Mouse (Mus musculus) hindbrain, embryonic 11.5 days (tissue): ENCODE results near the gene Rwdd4a. TPM values are rescaled to one million over a fixed set of nuclear protein-coding genes. Genes with fewer than 3 reads are reported as not detected.

Experiments
- ATAC-seq: fragments of 200-750 bp; cut with Nextera tagmentation; 2 replicates; pipeline ENCODE4 v1.8.0; 2017; ENCODE audit warnings: mild to moderate bottlenecking, moderate TSS enrichment, moderate library complexity; ENCODE audit not compliant: low FRiP score
- DNase-seq: peaks from one replicate; pipeline ENCODE4 v3.0.0-alpha.2; 2015; ENCODE audit warnings: low spot score
- H3K27ac ChIP-seq: fragments of 300-500 bp; sonication (generic); 2 replicates; pipeline ENCODE4 v1.5.1; 2014; ENCODE audit warnings: mild to moderate bottlenecking, low read depth, low read length
- H3K27me3 ChIP-seq: fragments of 300-500 bp; sonication (generic); 2 replicates; pipeline ENCODE4 v1.6.1; 2014; ENCODE audit warnings: mild to moderate bottlenecking, low read length, moderate library complexity, mixed read lengths; ENCODE audit not compliant: control insufficient read depth, insufficient read depth
- H3K36me3 ChIP-seq: fragments of 300-500 bp; sonication (generic); 2 replicates; pipeline ENCODE4 v1.6.1; 2014; ENCODE audit warnings: mild to moderate bottlenecking, low read length, moderate library complexity, mixed read lengths; ENCODE audit not compliant: control insufficient read depth, insufficient read depth
- H3K4me1 ChIP-seq: fragments of 300-500 bp; sonication (generic); replicated peaks from 2 replicates; pipeline ENCODE4 v1.6.1; 2014; ENCODE audit warnings: low read length, mixed read lengths; ENCODE audit not compliant: control insufficient read depth, insufficient read depth
- H3K4me2 ChIP-seq: fragments of 300-500 bp; sonication (generic); replicated peaks from 2 replicates; pipeline ENCODE4 v1.6.1; 2014; ENCODE audit warnings: mild to moderate bottlenecking, low read depth, low read length
- H3K4me3 ChIP-seq: fragments of 300-500 bp; sonication (generic); 2 replicates; pipeline ENCODE4 v1.5.1; 2014; ENCODE audit warnings: low read depth, low read length
- H3K9ac ChIP-seq: fragments of 300-500 bp; sonication (generic); 2 replicates; pipeline ENCODE4 v1.6.1; 2014; ENCODE audit warnings: low read depth, low read length
- H3K9me3 ChIP-seq: fragments of 300-500 bp; sonication (generic); 2 replicates; pipeline ENCODE4 v1.6.1; 2016; ENCODE audit warnings: low read length; ENCODE audit not compliant: control insufficient read depth
- WGBS: fragments of 180-500 bp; shearing (Covaris S2); extraction: QIAGEN DNeasy Blood & Tissue Kit; methylation state at CpG from one replicate; pipeline ENCODE4 v1.1.7; 2014; 5-methylcytosine and 5-hydroxymethylcytosine counted together
- polyA plus RNA-seq: library from polyadenylated mRNA; unstranded; fragments of >200 nt; fragmentation: Nextera tagmentation; extraction: Ambion mirVana; gene quantifications from 2 replicates; pipeline ENCODE4 v1.2.1, GENCODE M21; 2014

Rwdd4a gene
- polyA plus RNA-seq, result 56.8 and 57.8 TPM in 2 replicates

DNA sequence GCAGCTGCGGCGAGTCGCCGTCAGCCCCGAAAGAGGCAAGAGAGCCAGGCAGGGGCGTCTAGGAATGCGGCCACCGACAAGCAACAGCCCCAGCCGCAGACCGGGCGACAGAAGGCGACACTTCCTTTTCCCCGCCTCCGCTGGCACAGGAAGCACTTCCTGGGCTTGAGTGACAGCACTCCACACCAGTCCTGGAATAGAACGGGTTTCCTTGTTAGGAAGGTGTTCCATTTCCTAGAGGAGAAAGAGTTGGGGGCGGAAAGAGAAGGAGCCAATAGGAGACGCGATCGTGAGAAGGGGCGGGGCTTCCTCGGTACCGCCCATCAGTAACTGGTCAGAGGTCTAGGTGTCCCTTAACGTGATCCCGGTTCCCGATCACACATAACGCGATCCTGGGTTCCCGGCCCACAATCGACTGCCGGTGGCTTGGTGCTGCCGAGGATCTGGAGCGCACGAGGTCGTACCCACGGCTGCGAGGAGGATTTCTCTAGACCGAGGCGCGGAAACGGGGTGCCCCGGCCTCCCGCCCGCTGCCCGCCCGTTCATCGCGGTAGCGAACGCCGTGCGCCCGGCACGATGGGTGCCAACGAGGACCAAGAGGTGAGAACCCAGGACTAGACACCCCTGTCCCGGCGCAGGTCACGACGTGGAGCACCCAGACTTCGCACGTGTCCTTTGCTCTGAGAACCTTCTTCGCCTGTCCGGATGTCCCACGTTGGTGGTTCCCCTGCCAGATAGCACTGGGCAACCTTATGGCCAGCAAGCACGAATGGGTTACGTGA, at the start of gene Rwdd4a, which contains the start of gene Trappc11:
Rwdd4a (plus strand) TSS at position 321 of the 782 bp plus-strand sequence.
Trappc11 (minus strand) TSS at position 127 of the 782 bp plus-strand sequence.
- Histone ChIP-seq H3K4me3 (peak within 1 kb of the TSS; percentile 75), H3K9me3 (no peaks in the 10 kb centered on the region), H3K27ac (peak within 1 kb of the TSS; percentile 72), H3K36me3 (no peaks in the 10 kb centered on the region), H3K27me3 (no peaks in the 10 kb centered on the region), H3K4me2 (peak within 1 kb of the TSS; percentile 85), H3K4me1 (no peaks in the 10 kb centered on the region), H3K9ac (peak within 1 kb of the TSS; percentile 73)
- under 1% methylated on average over 63 of the region's 65 CpGs for WGBS
- peak; percentile 100 for ATAC-seq
- DNase-seq, result peak; percentile 97

DNA sequence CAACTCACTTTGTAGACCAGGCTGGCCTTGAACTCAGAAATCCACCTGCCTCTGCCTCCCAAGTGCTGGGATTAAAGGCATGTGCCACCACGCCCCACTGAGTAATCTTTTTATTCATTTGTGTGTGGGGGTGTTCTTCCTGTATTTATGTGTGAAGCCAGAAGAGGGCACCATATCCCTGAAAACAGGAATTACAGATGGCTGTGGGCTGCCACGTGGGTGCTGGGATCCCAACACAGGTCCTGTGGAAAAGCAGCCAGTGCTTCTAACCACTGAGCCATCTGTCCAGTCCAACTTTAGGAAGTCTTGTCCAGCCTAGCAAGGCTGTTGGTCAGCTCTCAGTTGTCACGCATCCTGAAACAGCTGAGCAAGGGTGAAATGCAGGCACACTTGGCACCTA, 46.2 kb upstream of the Rwdd4a start:
- no peak for DNase-seq
- H3K27me3 ChIP-seq, result no peaks in the 10 kb centered on the region
- H3K36me3 ChIP-seq, result no peaks in the 10 kb centered on the region
- H3K9me3 ChIP-seq, result no peaks in the 10 kb centered on the region
- 87% methylated on average over 3 of the region's 3 CpGs for WGBS
- no peak overlapping the region for H3K27ac ChIP-seq
- no peak overlapping the region for H3K4me2 ChIP-seq
- H3K4me3 ChIP-seq, result no peak overlapping the region
- no peaks in the 10 kb centered on the region for H3K4me1 ChIP-seq
- no peak for ATAC-seq
- H3K9ac ChIP-seq, result no peak overlapping the region

DNA sequence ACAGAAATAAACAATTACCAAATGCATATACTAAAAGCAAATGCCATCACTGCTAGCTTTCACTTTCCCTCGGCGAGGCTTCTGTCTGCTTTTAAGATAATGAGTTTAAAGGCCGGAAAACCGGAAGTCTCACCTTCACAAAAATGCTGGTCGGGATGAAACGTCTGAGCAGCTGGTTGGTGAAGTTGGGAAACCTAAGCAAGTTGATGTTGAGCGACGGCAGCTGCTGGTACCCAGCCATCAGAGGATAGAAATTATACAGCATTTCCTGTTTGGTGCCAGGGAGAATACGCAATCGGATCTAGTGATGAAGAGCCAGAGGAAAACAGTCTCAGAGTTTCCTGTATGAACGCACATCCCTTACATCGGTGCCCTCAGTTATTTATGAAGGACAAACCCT, 40.4 kb upstream of the Rwdd4a start:
- Histone ChIP-seq H3K4me1 (no peaks in the 10 kb centered on the region), H3K27ac (no peak overlapping the region), H3K9ac (no peak overlapping the region), H3K27me3 (no peaks in the 10 kb centered on the region), H3K36me3 (0 out of 2 replicates have a peak, but pooled peaks cover 3% of the 10 kb centered on the region), H3K4me3 (no peak overlapping the region), H3K4me2 (no peak overlapping the region), H3K9me3 (no peaks in the 10 kb centered on the region)
- WGBS, result 94% methylated on average over 12 of the region's 12 CpGs
- ATAC-seq (no peak), DNase-seq (no peak)

DNA sequence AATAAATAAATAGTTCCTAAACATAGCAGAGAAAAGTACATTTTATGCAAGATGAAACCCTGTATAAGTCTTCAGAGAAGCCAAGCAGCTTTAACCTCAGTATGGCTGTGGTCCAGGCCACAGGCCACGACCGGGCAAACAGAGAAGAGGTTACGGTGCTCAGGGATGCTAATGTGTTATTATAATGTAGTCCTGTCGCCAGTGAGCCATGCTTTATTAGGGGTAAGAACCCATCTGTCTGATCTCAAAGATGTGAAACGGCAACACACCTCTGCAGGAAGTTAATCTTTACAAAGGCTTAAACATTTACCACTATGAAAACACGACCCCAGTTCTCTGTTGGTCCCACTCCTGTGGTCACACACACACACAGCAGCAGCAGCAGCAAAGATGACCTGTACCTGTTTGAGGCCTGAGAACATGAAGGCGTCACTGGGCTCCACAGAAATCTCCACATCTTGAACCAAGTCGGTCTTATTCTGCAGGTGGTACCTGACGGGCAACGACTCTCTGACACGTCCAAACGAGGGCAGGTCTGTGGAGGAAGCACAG, 38.8 kb upstream of the Rwdd4a start:
- Histone ChIP-seq H3K9me3 (no peaks in the 10 kb centered on the region), H3K27me3 (no peaks in the 10 kb centered on the region), H3K4me3 (no peak overlapping the region), H3K4me2 (no peak overlapping the region), H3K27ac (no peak overlapping the region), H3K9ac (no peak overlapping the region), H3K36me3 (0 out of 2 replicates have a peak, but pooled peaks cover 3% of the 10 kb centered on the region), H3K4me1 (no peaks in the 10 kb centered on the region)
- WGBS, result 87% methylated on average over 12 of the region's 12 CpGs
- DNase-seq (no peak), ATAC-seq (no peak)

DNA sequence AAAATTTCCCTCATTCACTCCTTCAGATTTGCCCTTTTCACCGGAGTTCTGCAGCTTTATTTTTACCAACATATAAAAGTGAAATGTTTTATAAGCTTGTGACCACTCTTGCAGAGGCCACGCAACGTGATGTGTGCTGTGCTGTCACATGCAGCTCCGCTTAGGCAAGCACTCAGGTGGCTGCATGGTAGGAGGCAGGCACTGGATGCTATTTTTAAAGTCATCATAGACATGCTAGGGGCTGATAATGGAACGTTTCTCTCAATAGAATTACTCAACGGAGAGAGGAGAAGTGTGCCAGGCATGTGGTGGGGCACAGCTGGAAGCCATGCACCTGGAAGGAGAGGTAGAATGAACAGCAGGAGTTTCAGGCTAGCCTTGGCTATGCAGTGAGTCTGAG, 38.0 kb upstream of the Rwdd4a start:
- Histone ChIP-seq H3K4me2 (no peak overlapping the region), H3K27me3 (no peaks in the 10 kb centered on the region), H3K27ac (no peak overlapping the region), H3K9ac (no peak overlapping the region), H3K4me3 (no peak overlapping the region), H3K4me1 (no peaks in the 10 kb centered on the region), H3K9me3 (no peaks in the 10 kb centered on the region), H3K36me3 (0 out of 2 replicates have a peak, but pooled peaks cover 3% of the 10 kb centered on the region)
- DNase-seq, result no peak
- no peak for ATAC-seq
- WGBS, result 87% methylated on average over 6 of the region's 6 CpGs

DNA sequence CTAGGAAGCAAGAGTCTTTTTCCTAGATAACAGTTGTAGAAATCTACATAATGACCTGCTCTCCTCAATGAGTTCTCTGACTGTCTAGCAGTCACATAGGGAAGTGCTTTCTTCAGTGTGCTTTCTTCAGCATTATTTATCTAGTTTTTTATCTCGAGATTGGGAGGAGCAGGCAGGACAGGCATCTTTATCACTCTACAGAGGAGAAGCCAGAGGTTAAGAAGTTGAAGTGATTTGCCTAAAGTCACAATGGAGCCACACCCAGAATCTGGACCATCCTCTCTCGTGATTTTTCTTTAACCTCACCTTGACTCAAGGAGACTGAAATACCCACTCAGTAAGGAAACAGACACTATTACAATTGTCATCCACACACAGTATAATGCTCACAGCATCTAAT, 31.5 kb upstream of the Rwdd4a start:
- H3K27me3 ChIP-seq, result no peaks in the 10 kb centered on the region
- no peak overlapping the region for H3K9ac ChIP-seq
- 0 out of 2 replicates have a peak, but pooled peaks cover 8% of the 10 kb centered on the region for H3K36me3 ChIP-seq
- no peak for ATAC-seq
- H3K27ac ChIP-seq, result no peak overlapping the region
- H3K4me3 ChIP-seq, result no peak overlapping the region
- no peak overlapping the region for H3K4me2 ChIP-seq
- no peak for DNase-seq
- no peaks in the 10 kb centered on the region for H3K4me1 ChIP-seq
- 85% methylated on average over 2 of the region's 2 CpGs for WGBS
- no peaks in the 10 kb centered on the region for H3K9me3 ChIP-seq

DNA sequence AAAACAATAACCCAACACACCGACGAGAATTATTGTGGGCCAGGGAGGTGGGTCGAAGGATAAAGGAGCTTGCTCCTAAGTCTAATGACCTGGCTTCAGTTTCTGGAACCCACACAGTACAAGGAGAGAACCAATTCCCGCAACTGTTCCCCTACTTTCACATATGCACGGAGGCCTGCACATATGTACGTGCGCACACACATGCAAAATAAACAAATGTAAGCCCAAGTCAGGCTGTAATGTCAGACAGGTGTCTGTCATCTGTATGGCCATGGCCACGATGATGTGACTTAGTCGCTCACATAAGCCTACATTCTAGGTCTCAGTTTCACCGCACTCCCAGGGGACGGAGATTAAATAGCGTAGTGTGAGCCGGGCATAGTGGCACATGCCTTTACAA, 30.9 kb upstream of the Rwdd4a start:
- Histone ChIP-seq H3K4me2 (no peak overlapping the region), H3K27ac (no peak overlapping the region), H3K9ac (no peak overlapping the region), H3K27me3 (no peaks in the 10 kb centered on the region), H3K4me1 (no peaks in the 10 kb centered on the region), H3K36me3 (0 out of 2 replicates have a peak, but pooled peaks cover 8% of the 10 kb centered on the region), H3K9me3 (no peaks in the 10 kb centered on the region), H3K4me3 (no peak overlapping the region)
- DNase-seq, result no peak
- WGBS, result 95% methylated on average over 13 of the region's 13 CpGs
- no peak for ATAC-seq

DNA sequence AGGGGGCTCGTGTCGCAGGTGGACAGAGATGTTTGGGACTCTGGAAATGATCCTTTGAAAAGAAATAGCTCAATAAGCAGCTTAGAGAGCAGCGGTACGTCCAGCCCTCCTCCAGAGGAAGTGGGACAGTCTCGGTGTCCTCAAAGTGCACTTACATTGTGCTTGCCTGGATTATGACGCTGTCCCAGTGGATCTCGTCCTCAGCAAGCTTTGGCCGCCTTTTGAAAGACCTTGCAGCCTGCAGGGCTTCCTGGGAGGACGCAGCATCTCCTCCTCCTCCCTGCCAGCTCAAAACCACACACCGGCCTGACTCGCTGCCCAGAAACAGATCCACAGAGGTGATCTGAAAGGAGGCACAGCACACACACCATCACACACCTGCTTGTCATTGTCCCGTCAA, 28.0 kb upstream of the Rwdd4a start:
- Histone ChIP-seq H3K4me1 (no peaks in the 10 kb centered on the region), H3K27ac (no peak overlapping the region), H3K27me3 (no peaks in the 10 kb centered on the region), H3K36me3 (0 out of 2 replicates have a peak, but pooled peaks cover 10% of the 10 kb centered on the region), H3K4me2 (no peak overlapping the region), H3K4me3 (no peak overlapping the region), H3K9ac (no peak overlapping the region), H3K9me3 (no peaks in the 10 kb centered on the region)
- WGBS, result 91% methylated on average over 12 of the region's 12 CpGs
- ATAC-seq (no peak), DNase-seq (no peak)

DNA sequence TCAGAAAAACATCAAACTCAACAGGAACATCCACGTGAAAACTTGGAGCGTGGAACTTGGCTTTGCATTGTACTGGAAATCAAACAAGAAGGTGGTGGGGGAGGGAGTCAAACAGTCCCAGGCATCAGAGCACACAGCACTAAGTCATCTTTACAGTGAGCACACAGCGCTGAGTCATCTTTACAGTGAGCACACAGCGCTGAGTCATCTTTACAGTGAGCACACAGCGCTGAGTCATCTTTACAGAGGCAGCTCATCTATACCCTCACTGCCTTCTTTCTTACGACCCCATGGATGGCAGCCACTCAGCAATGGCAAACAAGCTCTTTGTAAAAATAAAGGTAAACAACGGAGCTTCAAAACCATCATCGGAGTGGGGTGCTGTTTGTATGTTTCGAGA, 22.5 kb upstream of the Rwdd4a start:
- no peak overlapping the region for H3K27ac ChIP-seq
- DNase-seq (no peak), ATAC-seq (no peak)
- no peaks in the 10 kb centered on the region for H3K4me1 ChIP-seq
- no peaks in the 10 kb centered on the region for H3K9me3 ChIP-seq
- 0 out of 2 replicates have a peak, but pooled peaks cover 6% of the 10 kb centered on the region for H3K36me3 ChIP-seq
- H3K4me2 ChIP-seq, result no peak overlapping the region
- WGBS, result 95% methylated on average over 9 of the region's 9 CpGs
- H3K9ac ChIP-seq, result no peak overlapping the region
- H3K4me3 ChIP-seq, result no peak overlapping the region
- H3K27me3 ChIP-seq, result no peaks in the 10 kb centered on the region
